Mouse (Mus musculus): ENCODE measurements around the gene Actrt2. TPM values are rescaled to one million over a fixed set of nuclear protein-coding genes. Genes with fewer than 3 reads are reported as not detected.

Actrt2 gene
- polyA plus RNA-seq, 1 experiment = not detected

DNA sequence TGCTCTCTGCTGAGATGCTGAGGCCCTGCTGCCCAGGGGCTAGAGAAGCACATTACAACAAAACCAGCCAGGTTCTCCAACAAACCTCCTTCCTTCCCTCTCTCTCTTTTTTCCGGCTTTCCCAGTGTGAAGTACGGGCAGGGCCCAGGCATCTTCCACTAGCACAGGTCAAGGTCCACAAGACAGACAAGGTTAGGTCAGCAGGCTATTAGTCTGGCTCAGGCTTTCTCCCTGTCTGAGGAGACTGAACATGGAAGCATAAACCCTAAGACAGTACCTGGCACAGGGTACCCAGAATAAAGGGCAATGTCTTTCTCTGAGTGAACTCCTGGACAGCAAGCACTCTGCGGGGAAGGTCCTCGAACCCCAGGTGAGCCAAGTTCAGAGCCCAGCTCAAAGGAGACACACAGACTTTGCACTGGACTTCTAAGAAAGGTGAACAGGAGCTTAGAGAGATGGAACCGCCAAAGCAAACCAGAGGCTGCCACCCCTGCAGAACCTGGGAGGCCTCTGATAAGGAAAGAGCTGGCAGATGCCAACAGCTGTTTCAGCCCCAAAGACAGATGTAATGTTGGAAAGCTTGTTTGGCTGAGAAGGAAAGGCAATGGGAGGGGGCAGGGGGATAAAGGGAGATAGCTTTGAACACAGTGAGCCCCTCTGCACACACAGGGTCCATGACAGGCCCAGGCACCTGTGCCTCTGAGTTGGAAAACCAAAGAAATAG, 40.1 kb downstream of the Actrt2 start:
- TF ChIP-seq POLR2A (IDR thresholded peaks at IDR 0.05; ENCODE audit: insufficient read depth, low read depth, low read length) (no peak), CTCF (IDR thresholded peaks at IDR 0.05; ENCODE audit: insufficient read depth, low read depth, low read length) (no peak)
- H3K27ac ChIP-seq (ENCODE audit: insufficient read depth, low read depth, low read length) = no peak overlapping the region
- WGBS = 88% methylated on average over 5 of the region's 5 CpGs
- no peaks in the 10 kb centered on the region for H3K4me1 ChIP-seq (ENCODE audit: control insufficient read depth, insufficient read depth, low read length)
- H3K4me3 ChIP-seq (ENCODE audit: insufficient read depth, low read depth, low read length) = no peak overlapping the region

DNA sequence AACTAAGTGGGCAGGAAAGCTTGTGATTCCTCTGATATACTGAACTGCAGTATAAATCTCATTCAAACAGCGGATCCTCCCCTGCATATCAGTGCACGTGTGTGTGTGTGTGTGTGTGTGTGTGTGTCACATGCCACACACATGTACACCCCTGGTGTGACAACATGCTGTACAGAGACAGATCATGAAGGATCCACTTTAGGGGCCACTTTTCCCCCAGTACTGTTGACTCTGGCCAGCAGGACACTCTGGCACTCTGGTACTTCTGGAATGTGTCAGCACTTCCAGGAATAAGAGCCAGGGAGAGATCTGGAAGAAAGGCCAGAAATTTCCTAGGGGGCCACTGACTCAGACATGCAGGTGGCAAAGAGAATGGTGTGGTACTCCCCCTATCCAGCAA, 41.4 kb downstream of the Actrt2 start:
- 93% methylated on average over 2 of the region's 2 CpGs for WGBS
- Histone ChIP-seq H3K4me3 (ENCODE audit: insufficient read depth, low read depth, low read length) (no peak overlapping the region), H3K27ac (ENCODE audit: insufficient read depth, low read depth, low read length) (no peak overlapping the region), H3K4me1 (ENCODE audit: control insufficient read depth, insufficient read depth, low read length) (no peaks in the 10 kb centered on the region)
- TF ChIP-seq POLR2A (IDR thresholded peaks at IDR 0.05; ENCODE audit: insufficient read depth, low read depth, low read length) (no peak), CTCF (IDR thresholded peaks at IDR 0.05; ENCODE audit: insufficient read depth, low read depth, low read length) (no peak)

DNA sequence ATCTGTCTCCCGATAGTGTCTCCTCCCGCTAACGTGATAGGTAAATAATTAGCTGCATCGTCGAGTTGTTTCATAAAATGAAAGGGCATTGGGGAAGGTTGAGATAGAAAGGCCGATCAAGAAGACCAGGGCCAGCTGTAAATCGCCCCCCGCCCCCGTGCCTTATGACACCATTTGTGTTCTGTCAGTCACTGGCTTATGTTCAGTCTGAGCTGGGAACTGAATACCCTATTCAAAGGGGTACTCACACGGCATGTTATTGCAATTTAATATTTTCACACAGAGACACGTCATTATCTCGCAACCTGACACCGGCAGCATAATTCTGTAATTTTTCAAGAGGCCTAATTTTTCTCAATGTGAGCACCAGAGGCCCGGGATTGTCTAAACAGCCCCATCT, 42.0 kb downstream of the Actrt2 start:
- Histone ChIP-seq H3K4me3 (ENCODE audit: insufficient read depth, low read depth, low read length) (no peak overlapping the region), H3K4me1 (ENCODE audit: control insufficient read depth, insufficient read depth, low read length) (no peaks in the 10 kb centered on the region), H3K27ac (ENCODE audit: insufficient read depth, low read depth, low read length) (no peak overlapping the region)
- TF ChIP-seq POLR2A (IDR thresholded peaks at IDR 0.05; ENCODE audit: insufficient read depth, low read depth, low read length) (no peak), CTCF (IDR thresholded peaks at IDR 0.05; ENCODE audit: insufficient read depth, low read depth, low read length) (no peak)
- WGBS = 81% methylated on average over 14 of the region's 14 CpGs

DNA sequence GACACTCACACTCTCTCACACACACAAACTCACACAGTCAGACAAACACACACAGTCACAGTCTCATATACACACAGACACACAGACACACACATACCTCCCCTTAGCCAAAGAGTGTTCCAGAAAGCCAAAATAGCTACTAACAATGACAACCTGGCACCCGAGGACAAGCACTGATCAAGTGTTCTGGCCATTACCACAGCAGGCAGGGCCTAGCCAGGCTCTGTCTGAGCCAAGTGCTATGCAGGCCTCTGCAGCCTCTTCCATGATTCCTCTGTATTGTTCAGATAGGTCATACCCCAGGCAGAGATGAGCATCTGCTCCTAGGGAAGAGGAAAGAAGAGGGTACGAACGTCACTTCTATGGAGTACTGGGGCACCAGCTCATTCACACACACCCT, 44.4 kb downstream of the Actrt2 start:
- TF ChIP-seq POLR2A (IDR thresholded peaks at IDR 0.05; ENCODE audit: insufficient read depth, low read depth, low read length) (no peak), CTCF (IDR thresholded peaks at IDR 0.05; ENCODE audit: insufficient read depth, low read depth, low read length) (no peak)
- no peaks in the 10 kb centered on the region for H3K4me1 ChIP-seq (ENCODE audit: control insufficient read depth, insufficient read depth, low read length)
- WGBS = 92% methylated on average over 3 of the region's 3 CpGs
- no peak overlapping the region for H3K4me3 ChIP-seq (ENCODE audit: insufficient read depth, low read depth, low read length)
- no peak overlapping the region for H3K27ac ChIP-seq (ENCODE audit: insufficient read depth, low read depth, low read length)

DNA sequence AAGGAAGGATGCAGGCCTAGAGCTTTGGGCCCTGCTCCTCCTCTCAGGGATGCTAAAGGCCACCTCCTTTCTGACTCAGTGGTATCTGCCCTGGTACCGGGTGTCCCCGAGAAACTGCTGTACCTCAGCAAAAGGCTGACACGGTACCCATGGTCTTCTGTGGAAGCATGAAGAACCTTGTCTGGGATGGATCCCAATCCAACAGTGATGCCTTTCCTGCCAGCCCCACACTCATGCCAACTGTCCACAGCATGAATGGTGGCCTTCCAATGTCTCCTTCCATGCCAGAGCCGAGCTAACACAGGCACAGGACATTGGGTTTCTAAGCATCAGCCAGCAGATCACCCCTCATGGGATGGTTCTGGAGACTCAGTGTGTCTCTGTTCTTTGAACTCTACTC, 45.1 kb downstream of the Actrt2 start:
- no peaks in the 10 kb centered on the region for H3K4me1 ChIP-seq (ENCODE audit: control insufficient read depth, insufficient read depth, low read length)
- no peak for TF ChIP-seq POLR2A (IDR thresholded peaks at IDR 0.05; ENCODE audit: insufficient read depth, low read depth, low read length)
- no peak for TF ChIP-seq CTCF (IDR thresholded peaks at IDR 0.05; ENCODE audit: insufficient read depth, low read depth, low read length)
- H3K4me3 ChIP-seq (ENCODE audit: insufficient read depth, low read depth, low read length) = no peak overlapping the region
- WGBS = 83% methylated on average over 4 of the region's 4 CpGs
- no peak overlapping the region for H3K27ac ChIP-seq (ENCODE audit: insufficient read depth, low read depth, low read length)

Other genes with a start within 250 kb of the Actrt2 start
- not detected in 2 replicates for gene Prdm16, start 31.0 kb downstream of the Actrt2 start, polyA plus RNA-seq (2012; ENCODE audit: insufficient read depth, insufficient read length, low replicate concordance, missing spikeins)
- gene Ttc34, start 169.6 kb upstream of the Actrt2 start, polyA plus RNA-seq (2012; ENCODE audit: insufficient read depth, insufficient read length, low replicate concordance, missing spikeins) = not detected in 2 replicates
- gene Mmel1, start 201.7 kb upstream of the Actrt2 start, polyA plus RNA-seq (2012; ENCODE audit: insufficient read depth, insufficient read length, low replicate concordance, missing spikeins) = not detected in 2 replicates
- gene Fam213b, start 231.3 kb upstream of the Actrt2 start, polyA plus RNA-seq (2012; ENCODE audit: insufficient read depth, insufficient read length, low replicate concordance, missing spikeins) = not detected in 2 replicates

Data from olfactory bulb, adult 2 months (tissue).